Mouse (Mus musculus): ENCODE results near the gene Apol7a.
"Not testable (repeated sequence)": the region's sequence is repeated elsewhere in the genome, so short reads cannot be mapped to it uniquely, and the experiment has no call there.

Gene Apol7a
- long read RNA-seq, experiment 1: 0 reads
- long read RNA-seq, experiment 2: 0 reads

DNA sequence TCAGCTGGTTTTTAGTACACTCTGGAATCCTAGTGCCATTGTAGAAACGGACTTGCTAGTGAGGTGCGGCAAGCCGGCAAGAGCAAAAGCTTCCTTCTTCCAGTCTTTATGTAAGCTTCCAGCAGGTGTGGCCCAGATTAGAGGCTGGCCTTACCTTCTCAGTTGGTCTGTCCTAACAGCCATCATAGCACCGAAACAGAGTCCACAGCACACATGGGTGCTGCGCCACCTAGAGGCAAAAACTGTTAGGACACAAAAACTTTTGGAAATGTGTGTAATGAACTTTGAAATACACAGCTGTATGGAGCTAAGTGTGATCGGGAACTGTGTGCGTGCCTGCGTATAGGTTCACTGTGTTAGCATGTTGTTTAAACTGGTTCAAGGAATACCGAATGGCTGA, at the start of gene Apol7a:
Gene Apol7a, minus strand, starts transcription at position 84 of the 400 bp plus-strand sequence.
- intact Hi-C loops (cut with DNase I): not testable (repeated sequence)

DNA sequence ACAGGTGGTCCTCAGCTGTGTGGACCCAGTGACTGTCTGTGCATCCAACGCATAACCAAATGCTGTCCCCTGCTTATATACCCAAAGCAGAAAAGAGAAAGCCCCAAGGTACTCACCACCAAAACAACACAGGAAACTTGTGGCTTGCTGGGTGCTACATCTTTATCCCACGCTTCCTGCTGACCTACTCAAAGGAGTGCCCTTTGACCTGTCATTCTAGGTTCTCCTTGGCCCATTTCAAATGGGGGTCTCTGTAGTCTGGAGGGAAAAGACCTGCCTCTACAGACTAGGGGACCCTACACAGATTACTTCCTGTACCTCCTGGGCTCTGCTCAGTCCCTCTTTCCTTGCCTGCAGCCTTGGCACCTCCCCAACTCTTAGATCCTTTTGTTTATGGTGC, 48.5 kb upstream of the Apol7a start, which contains the start of gene Apol7b:
Gene Apol7b, minus strand, starts transcription at position 101 of the 400 bp plus-strand sequence.
- intact Hi-C loops (cut with DNase I): not testable (repeated sequence)

DNA sequence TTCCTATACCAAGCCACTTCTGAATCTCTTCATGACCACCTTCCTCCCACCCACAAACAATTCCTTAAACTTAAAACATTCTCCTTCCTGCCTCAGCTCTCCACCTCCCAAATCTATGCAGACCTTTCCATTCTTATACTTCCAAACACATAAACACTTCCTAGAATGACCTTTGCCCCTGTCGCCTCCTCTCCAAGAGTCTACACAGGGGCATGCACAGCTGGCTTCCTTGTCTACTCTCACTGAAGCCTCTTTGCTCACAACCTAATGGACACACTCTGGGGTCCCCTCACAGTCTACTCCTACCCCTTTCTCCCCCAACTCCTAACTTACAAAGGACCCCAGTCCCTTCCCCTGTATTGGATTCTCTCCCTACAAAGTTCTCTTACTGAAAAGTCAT, 46.8 kb upstream of the Apol7a start:
- intact Hi-C loops (cut with DNase I): not testable (repeated sequence)

DNA sequence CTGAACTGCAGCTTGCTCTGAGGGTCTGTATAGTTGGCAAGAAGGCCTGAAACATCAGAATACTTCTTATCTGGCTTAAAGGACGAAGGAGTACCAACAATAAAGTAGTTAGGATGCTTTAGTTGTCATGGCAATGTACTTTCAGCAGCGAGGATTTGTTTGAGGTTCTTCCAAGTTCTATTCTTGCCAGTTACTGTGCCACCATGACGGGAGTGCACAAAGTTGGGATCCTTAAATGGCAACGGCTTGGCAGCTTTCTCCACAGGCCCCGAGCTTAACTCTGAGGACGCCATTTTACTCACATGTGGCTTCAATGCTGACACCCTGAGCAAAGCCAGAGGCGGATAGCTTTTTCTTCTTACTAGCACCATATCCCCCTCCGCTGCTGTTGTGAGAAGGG, 45.8 kb upstream of the Apol7a start:
- intact Hi-C loops (cut with DNase I): not testable (repeated sequence)

DNA sequence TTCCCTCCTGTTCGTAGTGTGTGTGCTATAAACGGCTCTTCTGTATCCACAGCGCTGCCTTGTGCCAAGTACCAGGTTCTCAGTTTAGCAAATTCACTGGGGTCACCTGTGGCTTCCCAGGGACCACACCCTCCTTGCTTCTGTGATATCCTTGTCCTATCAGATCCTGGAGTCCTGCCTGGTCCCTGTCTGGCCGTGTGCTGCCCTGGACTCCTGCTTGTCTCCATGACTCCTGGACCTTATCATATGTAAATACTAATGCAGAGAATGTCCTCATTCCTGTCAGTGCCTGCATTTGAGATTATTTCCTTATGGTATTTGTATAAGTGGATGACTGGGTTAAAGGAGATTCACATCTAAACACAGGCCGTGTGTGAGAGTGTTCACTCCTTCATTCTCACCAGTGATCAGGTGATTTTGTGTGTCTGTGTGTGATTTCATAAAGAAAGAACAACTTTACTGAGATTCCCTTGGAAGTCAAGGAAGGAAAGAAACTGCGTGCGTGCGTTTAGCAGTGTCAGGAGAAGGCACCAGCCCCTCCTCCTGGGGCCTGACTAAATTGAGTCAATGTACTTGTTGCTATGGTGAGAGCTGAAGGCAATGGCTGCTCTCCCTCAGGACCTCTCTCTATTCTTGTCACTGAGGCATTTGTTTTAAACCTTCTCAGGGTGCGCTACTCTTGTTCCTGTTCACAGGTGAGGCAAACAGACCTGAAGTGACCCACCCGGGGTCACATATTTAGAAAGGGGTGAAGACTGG, 30.0 kb upstream of the Apol7a start:
- intact Hi-C loops (cut with DNase I): loop anchor here (10.0 kb wide), 1 partner anchor 286 kb away; no protein-coding TSS in a partner anchor

DNA sequence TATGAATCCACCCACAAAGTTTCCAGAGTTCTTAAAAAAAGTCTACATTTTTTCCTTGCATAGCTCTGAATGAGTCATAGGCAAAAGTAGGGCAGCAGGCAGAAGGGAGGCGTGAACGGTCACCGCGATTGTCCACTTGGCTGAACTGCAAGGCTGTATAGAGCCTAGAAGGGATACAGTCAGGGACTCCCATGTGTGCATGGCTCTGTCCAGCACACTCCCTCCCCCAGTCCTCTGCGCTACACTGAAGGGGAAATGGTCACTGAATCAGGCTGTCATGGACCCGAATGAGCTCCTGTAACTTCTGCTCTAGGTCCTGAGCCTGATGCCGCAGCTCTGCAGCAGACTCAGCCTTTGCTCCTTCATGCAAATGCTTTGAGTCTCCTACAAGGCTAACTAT, 24.0 kb upstream of the Apol7a start:
- intact Hi-C loops (cut with DNase I): loop anchor here (10.0 kb wide), 1 partner anchor 292 kb away; no protein-coding TSS in a partner anchor

DNA sequence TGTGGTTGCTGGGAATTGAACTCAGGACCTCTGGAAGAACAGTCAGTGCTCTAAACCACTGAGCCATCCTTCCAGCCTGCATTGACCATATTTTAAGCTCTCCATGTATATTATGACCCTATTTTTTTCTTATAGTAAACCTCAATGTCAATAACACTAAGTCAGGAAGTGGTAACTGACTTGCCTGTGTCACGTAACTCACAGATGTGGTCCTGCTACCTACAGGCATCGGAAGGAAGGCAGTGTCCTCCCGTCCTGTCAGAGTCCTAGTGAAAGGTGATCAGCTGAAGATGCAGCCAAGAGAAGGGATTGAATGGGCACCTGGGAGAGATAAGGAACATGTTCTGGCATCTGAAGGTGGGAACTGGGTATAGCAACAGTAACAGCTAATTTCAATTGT, 20.7 kb upstream of the Apol7a start:
- intact Hi-C loops (cut with DNase I): loop anchor here (10.0 kb wide), 1 partner anchor 295 kb away; no protein-coding TSS in a partner anchor

DNA sequence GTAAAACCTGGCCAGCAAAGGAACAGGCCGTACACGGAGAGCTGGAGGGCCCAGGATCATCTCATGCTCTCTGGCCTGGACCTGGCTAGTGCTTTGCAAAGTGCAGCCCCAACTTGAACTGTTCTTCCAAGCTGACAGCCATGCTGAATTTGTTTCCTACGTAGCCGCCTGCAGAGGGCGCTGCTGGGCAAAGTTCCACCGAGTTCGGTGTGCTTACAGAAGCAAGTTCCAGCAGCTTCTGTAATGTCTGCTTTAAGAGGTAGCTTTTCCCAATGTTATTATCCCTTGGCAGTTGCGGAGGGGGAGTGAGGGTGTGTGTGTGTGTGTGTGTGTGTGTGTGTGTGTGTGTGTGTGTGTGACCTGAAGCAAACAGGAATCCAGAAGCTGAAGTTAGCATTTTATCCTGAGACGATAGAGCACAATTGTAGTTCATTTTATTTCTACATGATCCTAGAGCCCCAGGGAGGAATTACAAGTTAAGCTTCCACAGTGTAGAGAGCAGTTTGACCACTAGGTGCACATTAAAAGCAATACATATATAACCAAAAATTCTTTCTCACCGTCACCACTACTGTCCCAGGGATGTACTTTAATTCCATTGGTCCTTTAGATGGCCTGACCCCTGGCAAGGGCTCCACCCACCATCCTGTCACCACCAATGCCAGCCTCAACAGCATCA, 17.9 kb upstream of the Apol7a start:
- intact Hi-C loops (cut with DNase I): not testable (repeated sequence)

DNA sequence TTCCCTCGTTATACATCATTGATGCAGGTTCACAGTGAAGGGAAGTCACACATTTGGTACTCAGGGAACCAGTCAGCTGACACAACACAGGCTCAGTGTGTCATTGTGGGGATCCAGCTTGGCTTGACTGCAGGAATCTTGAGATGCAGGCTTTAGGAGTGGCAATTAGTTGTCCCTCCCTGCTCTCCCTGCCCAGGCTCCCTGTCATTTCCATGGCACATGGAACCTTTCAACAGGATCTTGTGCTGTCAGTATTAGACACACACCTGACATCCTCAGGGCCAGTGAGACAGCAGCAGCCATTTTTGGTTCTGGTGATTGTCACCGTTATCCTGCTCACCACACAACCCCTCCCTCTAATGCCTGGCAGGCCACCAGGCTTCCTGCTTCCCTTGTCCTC, 16.7 kb upstream of the Apol7a start:
- intact Hi-C loops (cut with DNase I): not testable (repeated sequence)

DNA sequence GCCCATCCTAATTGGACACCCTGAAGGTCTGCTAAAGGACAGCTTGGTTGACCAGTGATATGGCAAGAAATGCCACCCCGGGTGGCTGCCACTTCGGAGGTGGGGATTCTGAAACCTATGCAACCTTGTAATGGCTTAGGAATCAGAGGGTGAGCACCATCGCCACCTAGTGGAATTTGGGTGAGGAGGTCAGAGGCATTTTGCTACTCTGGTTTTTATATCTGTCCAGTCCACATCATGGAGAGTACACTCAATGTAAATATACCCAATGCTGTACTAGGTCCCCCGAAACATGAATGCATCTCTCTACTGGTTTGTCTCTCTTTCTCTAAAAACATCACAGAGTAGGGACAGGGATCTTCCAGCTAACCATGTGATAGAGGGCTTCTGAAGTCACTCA, 13.8 kb upstream of the Apol7a start:
- intact Hi-C loops (cut with DNase I): not testable (repeated sequence)

DNA sequence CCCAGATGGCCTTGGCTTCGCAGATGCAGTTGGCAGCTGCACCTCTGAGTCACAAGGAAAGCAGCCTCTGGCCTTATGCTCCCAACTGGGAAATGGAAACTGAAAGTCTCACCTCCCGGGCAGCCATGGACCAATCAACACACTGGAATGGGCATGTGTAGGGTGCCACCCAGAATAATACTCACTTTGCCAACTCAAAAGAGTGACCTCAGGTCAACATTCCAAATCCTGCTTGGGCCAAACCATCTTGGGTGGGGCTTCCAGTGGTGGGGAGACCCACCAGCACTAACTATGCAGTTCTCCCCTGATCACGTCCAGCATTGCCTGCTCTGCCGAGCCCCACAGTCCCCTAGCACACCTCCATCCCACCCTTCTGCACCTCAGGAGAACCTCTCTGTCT, 12.1 kb upstream of the Apol7a start, which contains the start of gene Apol9a:
Gene Apol9a, minus strand, starts transcription at position 101 of the 400 bp plus-strand sequence.
- intact Hi-C loops (cut with DNase I): not testable (repeated sequence)

DNA sequence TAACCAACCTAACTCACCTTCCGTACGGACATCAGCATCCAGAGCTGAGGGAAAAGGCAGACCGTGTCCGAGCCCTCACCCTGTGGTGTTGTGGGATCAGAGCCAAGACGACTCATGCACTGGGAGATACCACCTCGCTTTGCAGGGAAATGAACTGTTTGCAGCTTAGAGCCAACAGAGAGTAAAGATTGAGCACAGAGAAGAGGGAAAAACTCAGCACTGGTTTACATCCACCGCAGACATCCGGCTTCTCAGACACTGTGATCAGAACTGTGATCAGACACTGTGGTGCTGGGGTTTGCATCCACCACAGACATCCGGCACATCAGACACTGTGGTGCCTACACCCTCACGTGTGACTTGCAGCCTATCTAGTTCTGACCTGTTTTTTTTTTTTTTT, 7.5 kb upstream of the Apol7a start:
- intact Hi-C loops (cut with DNase I): not testable (repeated sequence)

DNA sequence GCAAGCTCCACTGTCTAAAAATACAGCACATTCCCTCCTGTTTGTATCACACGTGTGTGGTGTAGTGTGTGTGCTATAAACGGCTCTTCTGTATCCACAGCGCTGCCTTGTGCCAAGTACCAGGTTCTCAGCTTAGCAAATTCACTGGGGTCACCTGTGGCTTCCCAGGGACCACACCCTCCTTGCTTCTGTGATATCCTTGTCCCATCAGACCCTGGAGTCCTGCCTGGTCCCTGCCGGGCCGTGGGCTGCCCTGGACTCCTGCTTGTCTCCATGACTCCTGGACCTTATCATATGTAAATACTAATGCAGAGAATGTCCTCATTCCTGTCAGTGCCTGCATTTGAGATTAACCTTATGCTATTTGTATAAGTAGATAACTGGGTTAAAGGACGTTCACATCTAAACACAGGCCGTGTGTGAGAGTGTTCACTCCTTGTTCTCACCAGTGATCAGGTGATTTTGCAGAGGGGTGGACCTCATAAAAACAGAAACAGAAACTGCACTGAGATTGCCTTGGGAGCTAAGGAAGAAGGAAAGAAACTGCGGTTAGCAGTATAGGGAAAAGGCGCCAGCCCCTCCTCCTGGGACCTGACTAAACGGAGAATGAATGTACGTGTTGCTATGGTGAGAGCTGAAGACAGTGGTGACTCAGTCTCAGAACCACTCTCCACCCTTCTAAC, 1.3 kb downstream of the Apol7a start:
- intact Hi-C loops (cut with DNase I): not testable (repeated sequence)

DNA sequence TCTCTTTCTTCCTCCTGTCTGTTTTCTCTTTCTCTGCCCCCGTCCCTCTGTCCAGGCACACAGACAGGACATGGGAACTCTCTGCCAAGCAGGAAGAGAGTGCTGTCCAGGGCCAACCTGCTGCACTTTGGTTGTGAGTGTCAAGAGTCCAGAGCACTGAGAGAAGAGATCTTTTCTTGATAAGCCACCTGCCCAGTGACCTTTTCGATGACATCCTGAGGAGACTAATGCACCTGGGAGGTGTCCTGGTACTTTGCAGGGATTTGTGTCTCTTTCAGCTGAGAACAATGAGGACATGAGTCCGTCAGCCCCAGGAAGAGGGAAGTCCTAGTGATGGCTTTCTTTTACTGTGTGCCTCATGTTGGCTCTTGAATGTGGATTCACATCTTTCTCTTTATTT, 5.1 kb downstream of the Apol7a start:
- intact Hi-C loops (cut with DNase I): not testable (repeated sequence)

DNA sequence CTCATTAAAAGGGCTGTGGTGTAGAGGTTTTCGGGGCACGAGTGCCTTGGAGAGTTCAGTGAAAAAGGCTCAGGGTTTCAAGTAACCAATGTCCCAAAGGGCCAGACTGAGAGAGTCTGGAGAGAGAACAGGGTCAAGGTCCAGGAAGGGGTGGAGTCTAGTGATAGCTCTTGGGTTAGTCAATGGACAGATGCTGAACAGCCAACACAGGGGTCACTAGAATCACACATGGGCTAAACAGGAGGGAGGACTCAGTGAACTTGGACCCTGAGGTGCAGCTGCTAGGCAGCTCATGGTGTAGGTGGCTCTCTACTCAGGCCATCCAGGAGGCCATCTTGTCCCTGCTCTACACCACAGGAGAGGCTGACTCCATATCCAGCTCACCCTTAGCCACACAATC, 11.4 kb downstream of the Apol7a start:
- intact Hi-C loops (cut with DNase I): no loop called here

DNA sequence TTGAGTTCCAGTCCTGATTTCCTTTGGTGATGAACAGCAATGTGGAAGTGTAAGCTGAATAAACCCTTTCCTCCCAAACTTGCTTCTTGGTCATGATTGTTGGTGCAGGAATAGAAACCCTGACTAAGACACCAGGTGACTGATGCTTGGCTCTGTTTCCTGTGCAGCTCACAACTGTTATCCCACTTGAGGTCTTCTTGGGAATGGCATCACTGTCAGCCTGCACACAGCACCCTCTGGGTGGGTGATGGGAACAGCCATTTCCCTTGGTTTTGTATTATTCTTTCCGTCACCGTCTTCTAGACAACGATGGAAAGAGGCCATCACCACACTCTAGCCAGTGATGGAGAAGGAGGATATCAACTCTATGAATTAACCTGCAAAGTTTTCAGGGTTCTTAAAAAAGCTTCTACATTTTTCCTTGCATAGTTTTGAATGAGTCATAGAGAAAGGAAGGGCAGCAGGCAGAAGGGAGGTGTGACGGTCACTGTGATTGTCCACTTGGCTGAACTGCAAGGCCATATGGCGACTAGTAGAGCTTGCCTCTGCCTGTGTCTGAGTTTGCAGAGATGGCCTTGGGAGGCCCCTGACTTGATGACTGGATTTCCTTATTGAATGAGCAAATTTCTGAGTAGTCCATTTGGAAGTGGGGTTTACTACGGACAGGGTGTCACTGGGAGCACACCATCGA, 14.4 kb downstream of the Apol7a start:
- intact Hi-C loops (cut with DNase I): loop anchor here (1.0 kb wide), 1 partner anchor 143 kb away; no protein-coding TSS in a partner anchor

DNA sequence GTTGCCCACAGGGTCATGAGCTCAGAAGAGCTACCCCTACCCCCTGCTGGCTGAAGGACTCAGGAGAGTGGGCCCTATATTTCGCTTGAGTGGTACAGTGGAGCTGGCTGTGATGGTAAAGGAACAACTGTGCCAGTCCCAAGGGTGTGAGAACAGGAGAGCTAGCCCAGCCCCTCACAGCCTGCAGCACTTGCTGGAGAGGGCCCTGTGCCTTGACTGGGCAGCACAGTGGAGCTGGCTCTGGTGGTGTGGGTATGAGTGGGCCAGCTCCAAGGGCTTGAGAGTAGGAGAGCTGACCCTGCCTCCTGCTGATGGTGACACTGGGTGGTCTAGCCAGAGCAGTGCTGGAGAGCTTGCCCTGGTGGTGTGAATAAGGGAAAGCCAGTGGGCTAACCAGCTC, 16.0 kb downstream of the Apol7a start:
- intact Hi-C loops (cut with DNase I): no loop called here

DNA sequence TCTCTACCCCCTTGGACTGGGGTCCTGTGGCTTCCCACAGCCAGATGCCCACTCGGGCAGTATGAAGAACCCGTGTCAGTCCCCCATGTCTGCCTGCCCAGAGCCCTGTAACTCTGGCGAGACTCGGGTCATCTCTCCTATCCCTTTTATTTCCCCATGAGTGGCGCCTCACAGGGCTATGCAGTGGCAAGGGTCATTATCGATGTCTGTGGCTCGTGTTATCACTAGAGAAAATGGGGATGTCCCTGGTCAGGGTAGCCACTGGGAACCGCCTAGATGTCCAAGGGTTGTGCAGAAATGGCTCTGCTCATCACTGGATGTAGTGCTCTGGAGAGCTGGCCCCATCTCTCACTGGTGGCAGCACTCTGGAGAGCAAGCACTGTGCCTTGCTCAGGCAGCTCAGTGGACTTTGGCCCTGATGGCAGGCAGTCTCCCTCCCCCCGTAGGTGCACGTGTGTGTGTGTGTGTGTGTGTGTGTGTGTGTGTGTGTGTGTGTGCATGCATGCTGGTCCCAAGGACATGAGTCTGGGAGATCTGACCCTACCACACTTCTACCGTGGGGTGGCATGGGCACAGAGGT, 16.5 kb downstream of the Apol7a start:
- intact Hi-C loops (cut with DNase I): no loop called here

DNA sequence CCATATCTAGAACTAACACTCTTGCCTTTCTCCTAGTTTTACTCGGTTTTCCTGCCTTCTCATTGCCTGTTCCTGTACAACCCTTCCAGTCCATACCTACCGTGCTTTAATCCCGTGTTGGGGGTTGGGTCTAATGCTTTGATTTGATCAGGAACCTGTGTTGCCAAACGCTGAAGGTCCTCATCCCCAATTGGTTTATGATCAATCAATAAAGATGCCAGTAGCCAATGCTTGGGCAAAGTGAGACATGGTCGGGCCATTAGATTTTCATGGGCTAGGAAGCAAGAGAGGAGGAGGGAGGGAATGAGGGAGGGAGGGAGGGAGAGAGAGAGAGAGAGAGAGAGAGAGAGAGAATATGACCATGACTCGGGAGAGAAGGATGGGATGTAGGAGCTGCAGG, 17.4 kb downstream of the Apol7a start:
- intact Hi-C loops (cut with DNase I): no loop called here

DNA sequence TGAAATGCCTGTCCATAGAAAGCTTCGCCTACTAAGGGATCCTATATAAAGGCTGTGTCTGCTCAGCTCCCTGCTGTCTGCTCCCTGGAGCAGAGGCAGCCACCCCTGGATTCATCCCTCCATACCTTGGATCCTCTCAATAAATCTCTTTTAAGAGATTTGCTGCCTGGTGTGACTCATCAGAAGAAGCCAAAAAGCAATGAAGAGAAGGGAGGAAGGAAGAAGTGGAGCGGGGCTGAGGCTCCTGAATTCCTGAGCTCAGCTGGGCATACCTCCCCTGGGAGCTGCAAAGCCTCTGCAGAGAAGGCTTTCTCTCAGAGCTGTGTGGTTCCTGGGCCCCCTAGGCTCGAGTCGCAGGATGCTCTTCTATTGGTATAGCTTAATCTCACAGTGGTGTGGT, 19.0 kb downstream of the Apol7a start:
- intact Hi-C loops (cut with DNase I): no loop called here

DNA sequence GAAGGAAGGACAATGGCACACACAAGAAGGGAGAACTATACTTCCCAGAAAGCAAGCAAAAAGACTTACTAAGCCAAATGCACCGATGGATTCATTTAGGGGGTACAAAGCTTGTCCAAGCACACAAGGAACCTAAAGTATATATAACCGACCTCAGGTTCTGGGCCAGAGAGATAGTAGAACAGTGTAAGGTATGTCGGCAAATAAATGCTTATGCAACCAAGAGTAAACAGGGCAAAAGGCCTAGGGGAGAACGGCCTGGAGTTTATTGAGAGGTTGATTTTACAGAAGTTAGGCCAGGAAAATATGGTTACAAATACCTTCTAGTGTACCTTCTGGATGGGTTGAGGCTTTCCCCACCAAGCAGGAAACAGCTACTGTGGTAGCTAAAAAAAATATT, 21.5 kb downstream of the Apol7a start:
- intact Hi-C loops (cut with DNase I): no loop called here

Measured in adrenal gland (tissue).